Mouse (Mus musculus) embryonic facial prominence, embryonic 14.5 days (tissue): ENCODE results near the gene Tpmt. TPM values are rescaled to one million over a fixed set of nuclear protein-coding genes. Genes with fewer than 3 reads are reported as not detected.

ENCODE experiments used
- ATAC-seq: fragments of 200-750 bp; cut with Nextera tagmentation; 2 replicates; pipeline ENCODE4 v1.8.0; 2017; ENCODE audit warnings: low read depth, moderate number of reproducible peaks, moderate TSS enrichment
- DNase-seq: peaks from one replicate; pipeline ENCODE4 v3.0.0-alpha.2; 2015; ENCODE audit warnings: low spot score
- H3K27ac ChIP-seq: fragments of 300-500 bp; sonication (generic); replicated peaks from 2 replicates; pipeline ENCODE4 v1.5.1; 2014; ENCODE audit warnings: low read depth, mild to moderate bottlenecking, low read length, moderate library complexity
- H3K27me3 ChIP-seq: fragments of 300-500 bp; sonication (generic); replicated peaks from 2 replicates; pipeline ENCODE4 v1.6.1; 2014; ENCODE audit warnings: low read length; ENCODE audit not compliant: control insufficient read depth, insufficient read depth
- H3K36me3 ChIP-seq: fragments of 300-500 bp; sonication (generic); 2 replicates; pipeline ENCODE4 v1.6.1; 2014; ENCODE audit warnings: low read length, mixed read lengths; ENCODE audit not compliant: control insufficient read depth, insufficient read depth
- H3K4me1 ChIP-seq: fragments of 300-500 bp; sonication (generic); 2 replicates; pipeline ENCODE4 v1.6.1; 2014; ENCODE audit warnings: antibody characterized with exemption, low read length; ENCODE audit not compliant: control insufficient read depth, insufficient read depth
- H3K4me2 ChIP-seq: fragments of 300-500 bp; sonication (generic); 2 replicates; pipeline ENCODE4 v1.6.1; 2014; ENCODE audit warnings: low read depth, mild to moderate bottlenecking, low read length, moderate library complexity, mixed read lengths
- H3K4me3 ChIP-seq: fragments of 300-500 bp; sonication (generic); 2 replicates; pipeline ENCODE4 v1.5.1; 2014; ENCODE audit warnings: low read depth, mild to moderate bottlenecking, low read length
- H3K9ac ChIP-seq: fragments of 300-500 bp; sonication (generic); 2 replicates; pipeline ENCODE4 v1.6.1; 2014; ENCODE audit warnings: low read depth, mild to moderate bottlenecking, low read length, moderate library complexity, mixed read lengths
- H3K9me3 ChIP-seq: fragments of 300-500 bp; sonication (generic); 2 replicates; pipeline ENCODE4 v1.6.1; 2016; ENCODE audit warnings: low read length; ENCODE audit not compliant: control insufficient read depth
- WGBS: fragments of 180-500 bp; shearing (Covaris S2); extraction: QIAGEN DNeasy Blood & Tissue Kit; methylation state at CpG from one replicate; pipeline ENCODE4 v1.1.7; 2014; 5-methylcytosine and 5-hydroxymethylcytosine counted together
- polyA plus RNA-seq: library from polyadenylated mRNA; unstranded; fragments of >200 nt; fragmentation: Nextera tagmentation; extraction: Ambion mirVana; gene quantifications from 2 replicates; pipeline ENCODE4 v1.2.1, GENCODE M21; 2014

The Tpmt gene
- polyA plus RNA-seq, 1 experiment from 2014 or later: 17.7 TPM

- Histone ChIP-seq H3K4me2 (no peak overlapping the region), H3K36me3 (no peaks in the 10 kb centered on the region), H3K4me1 (no peaks in the 10 kb centered on the region), H3K27ac (no peak overlapping the region), H3K27me3 (no peaks in the 10 kb centered on the region), H3K4me3 (no peak overlapping the region), H3K9ac (no peak overlapping the region), H3K9me3 (peaks cover 10% of the 10 kb centered on the region; the same call in 1 of the 2 replicates)
- ATAC-seq (no peak), DNase-seq (no peak)
- WGBS: 93% methylated on average over 4 of the region's 4 CpGs
Observed at GRCm38 (mm10) chr13:47001590-47001989, 42.9 kb downstream of the Tpmt start.

GRCm38 (mm10) chr13:46999498-46999897 is 45.0 kb downstream of the Tpmt start:
- Histone ChIP-seq H3K27me3 (no peaks in the 10 kb centered on the region), H3K4me3 (no peak overlapping the region), H3K4me1 (no peaks in the 10 kb centered on the region), H3K9me3 (peaks cover 6% of the 10 kb centered on the region; the same call in 1 of the 2 replicates), H3K4me2 (no peak overlapping the region), H3K36me3 (no peaks in the 10 kb centered on the region), H3K27ac (no peak overlapping the region), H3K9ac (no peak overlapping the region)
- no peak for DNase-seq
- WGBS: 57% methylated on average over 5 of the region's 5 CpGs
- no peak for ATAC-seq

- 71% methylated on average over 4 of the region's 4 CpGs for WGBS
- no peak for ATAC-seq
- no peaks in the 10 kb centered on the region for H3K4me1 ChIP-seq
- H3K9ac ChIP-seq: no peak overlapping the region
- no peak for DNase-seq
- H3K4me3 ChIP-seq: no peak overlapping the region
- H3K27me3 ChIP-seq: no peaks in the 10 kb centered on the region
- H3K27ac ChIP-seq: no peak overlapping the region
- H3K4me2 ChIP-seq: no peak overlapping the region
- no peaks in the 10 kb centered on the region for H3K36me3 ChIP-seq
- H3K9me3 ChIP-seq: no peaks in the 10 kb centered on the region
Observed at GRCm38 (mm10) chr13:46997355-46997754, 47.2 kb downstream of the Tpmt start.

- Histone ChIP-seq H3K27ac (no peak overlapping the region), H3K9ac (no peak overlapping the region), H3K4me3 (no peak overlapping the region), H3K4me2 (no peak overlapping the region), H3K36me3 (no peaks in the 10 kb centered on the region), H3K9me3 (no peaks in the 10 kb centered on the region), H3K27me3 (no peaks in the 10 kb centered on the region), H3K4me1 (no peaks in the 10 kb centered on the region)
- ATAC-seq (no peak), DNase-seq (no peak)
- 78% methylated on average over 2 of the region's 2 CpGs for WGBS
Observed at GRCm38 (mm10) chr13:46993274-46993551, 51.3 kb downstream of the Tpmt start.

- Histone ChIP-seq H3K9me3 (no peaks in the 10 kb centered on the region), H3K4me1 (no peaks in the 10 kb centered on the region), H3K27me3 (no peaks in the 10 kb centered on the region), H3K27ac (no peak overlapping the region), H3K4me2 (no peak overlapping the region), H3K4me3 (no peak overlapping the region), H3K9ac (no peak overlapping the region), H3K36me3 (no peaks in the 10 kb centered on the region)
- no peak for DNase-seq
- no peak for ATAC-seq
- 75% methylated on average over 7 of the region's 7 CpGs for WGBS
Observed at GRCm38 (mm10) chr13:46992516-46993273, 51.8 kb downstream of the Tpmt start.

- H3K9me3 ChIP-seq: no peaks in the 10 kb centered on the region
- H3K4me3 ChIP-seq: no peak overlapping the region
- H3K4me1 ChIP-seq: no peaks in the 10 kb centered on the region
- H3K36me3 ChIP-seq: no peaks in the 10 kb centered on the region
- ATAC-seq (no peak), DNase-seq (peak; percentile 24)
- no peak overlapping the region for H3K4me2 ChIP-seq
- no peak overlapping the region for H3K9ac ChIP-seq
- no peak overlapping the region for H3K27ac ChIP-seq
- H3K27me3 ChIP-seq: no peaks in the 10 kb centered on the region
- 32% methylated on average over 4 of the region's 4 CpGs for WGBS
Observed at GRCm38 (mm10) chr13:46990376-46991011, 54.0 kb downstream of the Tpmt start.

- Histone ChIP-seq H3K36me3 (no peaks in the 10 kb centered on the region), H3K4me3 (no peak overlapping the region), H3K4me2 (no peak overlapping the region), H3K9ac (no peak overlapping the region), H3K27ac (no peak overlapping the region), H3K27me3 (no peaks in the 10 kb centered on the region), H3K4me1 (no peaks in the 10 kb centered on the region), H3K9me3 (no peaks in the 10 kb centered on the region)
- DNase-seq: no peak
- no peak for ATAC-seq
- WGBS: 73% methylated on average over 8 of the region's 8 CpGs
Observed at GRCm38 (mm10) chr13:46987941-46988340, 56.6 kb downstream of the Tpmt start.

- 66% methylated on average over 6 of the region's 6 CpGs for WGBS
Observed at GRCm38 (mm10) chr13:46986208-46986607, 58.3 kb downstream of the Tpmt start.

GRCm38 (mm10) chr13:46983878-46984277 is 60.7 kb downstream of the Tpmt start:
- no peak overlapping the region for H3K9ac ChIP-seq
- H3K36me3 ChIP-seq: no peaks in the 10 kb centered on the region
- no peaks in the 10 kb centered on the region for H3K9me3 ChIP-seq
- H3K27ac ChIP-seq: no peak overlapping the region
- H3K4me3 ChIP-seq: no peak overlapping the region
- ATAC-seq (no peak), DNase-seq (no peak)
- H3K4me1 ChIP-seq: peaks cover 7% of the 10 kb centered on the region
- no peaks in the 10 kb centered on the region for H3K27me3 ChIP-seq
- WGBS: 80% methylated on average over 2 of the region's 2 CpGs
- no peak overlapping the region for H3K4me2 ChIP-seq

More at GRCm38 (mm10) chr13:46986208-46986607, 58.3 kb downstream of the Tpmt start:
- H3K4me2 ChIP-seq: no peak overlapping the region
- H3K27me3 ChIP-seq: no peaks in the 10 kb centered on the region
- no peak overlapping the region for H3K9ac ChIP-seq
- no peaks in the 10 kb centered on the region for H3K36me3 ChIP-seq
- no peaks in the 10 kb centered on the region for H3K9me3 ChIP-seq
- no peak for ATAC-seq
- no peak overlapping the region for H3K27ac ChIP-seq
- DNase-seq: no peak
- no peak overlapping the region for H3K4me3 ChIP-seq
- H3K4me1 ChIP-seq: no peaks in the 10 kb centered on the region
